Mouse (Mus musculus): Measurements from ENCODE around the gene Cep83. TPM values are rescaled to one million over a fixed set of nuclear protein-coding genes. Genes with fewer than 3 reads are reported as not detected.
"Not testable (repeated sequence)": the region's sequence is repeated elsewhere in the genome, so short reads cannot be mapped to it uniquely, and the experiment has no call there.

The Cep83 gene
- 10 to 100 TPM; 33.8 to 36.8 TPM for total RNA-seq (2021)
- long read RNA-seq, transcript Cep83-204 (4 exons, 1,842 nt): minor isoform, 5 of 29 reads
- long read RNA-seq, transcript Cep83-201 (16 exons, 3,639 nt): major isoform, 16 of 29 reads
- long read RNA-seq, partial matches to known transcripts: 2 of 29 reads
- long read RNA-seq, other reads (novel, unspliced or antisense): 6 of 29 reads

DNA sequence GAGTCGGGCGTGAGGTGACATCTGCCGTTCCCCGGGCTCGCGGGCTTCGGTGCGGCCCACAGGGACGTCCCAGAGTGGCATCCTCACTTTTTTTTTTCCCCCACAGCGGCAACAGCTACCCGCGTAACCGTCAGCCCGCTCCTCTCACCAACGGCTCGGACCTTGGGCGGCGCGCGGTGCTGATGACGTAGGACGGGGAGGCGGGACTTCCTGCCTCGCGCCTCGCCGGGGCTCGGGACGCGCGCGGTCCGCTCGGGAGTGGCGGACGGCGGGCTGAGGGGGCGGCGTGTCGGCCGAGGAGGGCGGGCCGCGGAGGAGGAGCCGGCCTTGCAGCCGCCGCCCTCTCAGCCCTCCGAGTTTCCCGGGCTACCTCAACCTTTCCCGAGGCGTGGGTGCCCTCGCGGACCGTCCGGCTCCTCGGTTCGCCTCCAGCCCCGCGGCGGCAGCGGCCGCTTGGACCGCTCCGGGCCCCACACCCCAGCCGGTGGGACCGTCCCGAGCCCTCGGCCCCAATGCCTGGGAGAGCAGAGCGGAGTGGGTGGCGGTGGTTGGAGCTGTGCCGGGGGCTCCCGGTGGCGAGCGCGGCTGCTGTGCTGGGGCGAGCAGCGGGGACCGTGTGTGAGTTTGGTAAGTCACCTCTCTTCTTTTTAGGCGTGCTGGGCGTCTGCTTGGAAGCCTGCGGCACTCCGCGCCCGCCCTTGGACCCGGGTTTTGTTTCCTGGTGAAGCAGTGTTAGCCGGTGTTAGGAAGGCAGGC, at the start of gene Cep83:
Gene Cep83, plus strand, starts transcription at position 235 of the 756 bp plus-strand sequence.
- peak; percentile 92 to 94 for DNase-seq (ENCODE audit: low spot score in 2 of 2)

DNA sequence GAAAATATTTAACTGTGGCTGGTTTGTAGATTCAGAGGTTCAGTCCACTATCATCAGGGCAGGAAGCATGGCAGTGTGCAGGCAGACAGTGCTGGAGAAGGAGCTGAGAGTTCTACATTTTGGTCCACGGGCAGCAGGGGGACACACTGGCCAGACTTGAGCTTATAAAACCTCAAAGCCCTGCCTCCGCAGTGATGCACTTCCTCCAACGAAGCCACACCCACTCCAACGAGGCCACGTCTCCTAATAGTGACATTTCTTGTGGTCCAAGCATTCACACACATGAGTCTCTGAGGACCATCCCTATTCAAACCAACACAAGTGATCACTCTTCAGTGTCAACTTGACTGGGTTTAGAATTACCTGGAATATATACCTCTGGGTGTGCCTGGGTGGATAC, 49.2 kb upstream of the Cep83 start:
- no peak for DNase-seq (ENCODE audit: low spot score in 2 of 2)

- no peak for DNase-seq (ENCODE audit: low spot score in 2 of 2)
Measured at GRCm38 (mm10) chr10:94640067-94640466, 48.4 kb upstream of the Cep83 start.

DNA sequence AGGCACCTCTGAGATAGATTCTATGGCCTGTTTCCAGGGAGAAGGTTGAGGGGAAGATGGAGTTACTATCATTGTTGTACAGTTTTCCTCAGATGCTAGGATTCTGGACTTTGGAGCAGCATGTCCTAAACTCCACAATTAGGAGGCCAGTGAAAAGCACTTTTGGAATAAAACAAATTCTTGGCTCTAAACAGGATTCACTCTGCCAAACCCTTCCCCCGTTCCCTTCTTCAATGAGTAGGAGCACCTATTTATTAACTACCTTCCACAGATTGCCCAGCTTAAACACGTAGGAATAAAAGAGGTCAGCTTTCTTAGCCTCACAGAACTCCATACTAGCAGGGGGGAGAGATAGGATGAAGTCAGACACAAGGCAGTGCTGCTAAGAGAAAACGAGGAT, 24.4 kb upstream of the Cep83 start:
- no peak for DNase-seq (ENCODE audit: low spot score in 2 of 2)

DNA sequence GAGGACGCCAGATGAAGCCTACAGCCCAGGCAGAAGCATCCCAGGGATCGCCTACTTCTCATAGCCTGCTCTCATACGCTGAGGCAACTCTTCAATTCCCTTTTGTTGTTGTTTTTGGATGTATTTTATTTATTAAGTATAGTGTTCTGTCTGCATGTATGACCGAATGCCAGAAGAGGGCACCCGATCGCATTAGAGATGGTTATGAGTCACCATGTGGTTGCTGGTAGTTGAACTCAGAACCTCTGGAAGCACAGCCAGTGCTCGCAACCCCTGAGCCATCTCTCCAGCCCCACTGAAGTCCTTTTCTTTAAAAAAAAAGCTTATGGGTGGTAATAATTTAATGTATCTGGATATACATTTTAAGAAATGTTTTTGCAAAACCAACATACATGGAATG, 24.0 kb upstream of the Cep83 start:
- DNase-seq (ENCODE audit: low spot score in 2 of 2): no peak

DNA sequence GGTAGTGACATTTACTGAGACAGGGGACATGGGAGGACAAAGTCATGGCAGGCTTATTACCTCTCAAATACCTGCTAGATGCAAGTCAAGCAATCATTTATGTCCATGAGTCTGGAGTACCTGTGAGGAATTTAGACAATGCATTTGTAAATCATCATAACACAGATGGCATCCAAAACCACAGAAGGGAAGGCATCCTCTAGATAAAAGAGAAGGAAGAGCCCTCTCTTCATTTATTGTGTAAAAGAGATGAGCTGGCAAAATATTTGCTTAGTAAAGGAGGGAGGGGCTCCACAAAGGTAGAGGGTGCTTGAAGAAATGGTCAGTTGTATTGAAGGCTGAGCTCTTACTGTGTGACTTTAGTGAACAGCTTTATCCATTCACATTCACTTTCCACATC, 20.3 kb upstream of the Cep83 start:
- DNase-seq (ENCODE audit: low spot score in 2 of 2): no peak

- no peak for DNase-seq (ENCODE audit: low spot score in 2 of 2)
Measured at GRCm38 (mm10) chr10:94687801-94688419, 544 bp upstream of the Cep83 start.

DNA sequence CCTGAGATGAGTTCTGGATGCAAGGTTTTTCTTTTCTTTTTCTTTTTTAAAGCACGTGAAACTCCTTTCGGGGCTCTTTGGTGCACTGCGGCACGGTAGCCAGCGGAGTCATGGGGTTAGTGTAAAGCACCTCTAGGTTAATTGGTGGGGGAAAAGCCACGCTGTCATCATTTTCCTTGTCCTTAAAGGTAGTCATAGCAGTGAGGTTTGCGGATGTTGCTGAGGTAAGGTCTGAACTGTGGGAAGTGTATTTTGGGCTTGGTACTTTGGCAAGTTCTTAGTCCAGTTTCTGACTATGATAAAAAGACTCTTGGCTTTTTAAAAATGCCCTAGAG, 689 bp downstream of the Cep83 start:
- no peak for DNase-seq (ENCODE audit: low spot score in 2 of 2)

GRCm38 (mm10) chr10:94690376-94690775, 1.9 kb downstream of the Cep83 start:
- no peak for DNase-seq (ENCODE audit: low spot score in 2 of 2)

DNA sequence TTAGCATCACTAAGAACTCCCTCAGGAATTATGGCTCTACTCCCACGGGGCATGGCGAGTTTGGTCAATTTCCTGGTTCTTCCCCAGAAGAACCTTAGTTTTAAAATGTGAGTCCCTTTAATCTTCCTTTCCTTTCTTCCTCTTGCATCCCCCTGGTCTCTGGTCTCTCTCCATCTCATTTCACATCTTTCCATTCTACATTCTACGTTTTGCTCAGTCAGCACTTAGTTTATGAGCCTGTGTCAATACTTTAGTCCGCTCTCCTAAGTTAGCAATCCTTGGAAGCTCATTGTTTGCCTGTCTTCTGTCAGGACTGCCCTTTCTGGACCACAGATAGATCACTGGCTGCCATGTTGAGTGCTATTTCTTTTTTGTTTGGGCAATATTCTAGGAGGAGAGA, 3.7 kb downstream of the Cep83 start:
- no peak for DNase-seq (ENCODE audit: low spot score in 2 of 2)

GRCm38 (mm10) chr10:94705643-94706258, 17.3 kb downstream of the Cep83 start:
- no peak for DNase-seq (ENCODE audit: low spot score in 2 of 2)

GRCm38 (mm10) chr10:94706695-94707094, 18.2 kb downstream of the Cep83 start:
- DNase-seq (ENCODE audit: low spot score in 2 of 2): no peak

DNA sequence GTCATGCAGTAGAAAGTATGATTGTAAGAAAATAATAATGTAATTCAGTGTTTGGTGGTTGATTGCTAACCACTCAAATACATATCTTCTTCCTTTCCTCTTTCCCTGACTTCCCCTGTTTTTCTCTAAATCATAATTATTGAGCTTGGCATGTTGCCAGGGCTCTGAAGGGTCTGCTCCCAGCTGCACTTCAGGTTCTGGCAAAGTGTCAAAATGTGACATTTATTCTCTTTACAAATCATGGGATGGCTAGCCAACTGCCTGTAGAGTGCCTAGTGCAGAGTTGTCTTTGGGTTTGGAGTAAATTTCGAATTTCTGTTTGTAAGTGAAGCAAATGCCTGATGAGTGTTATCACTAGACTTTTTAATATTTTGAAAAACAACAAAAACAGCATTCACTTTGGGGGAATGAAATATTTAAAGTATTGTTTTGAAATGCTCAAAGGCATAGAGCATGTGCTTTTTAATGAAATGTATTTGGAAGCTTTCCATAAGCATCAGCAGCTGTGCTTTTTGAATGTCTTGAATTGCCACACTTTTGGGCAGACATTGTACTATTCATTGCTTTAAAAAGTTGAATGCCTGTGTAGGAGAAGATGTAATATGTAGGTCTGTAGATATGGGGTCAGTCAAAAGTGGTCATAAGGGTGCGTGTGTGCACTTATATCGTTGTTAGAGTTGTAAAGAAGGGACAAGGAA, 21.3 kb downstream of the Cep83 start:
- DNase-seq (ENCODE audit: low spot score in 2 of 2): no peak

- DNase-seq (ENCODE audit: low spot score in 2 of 2): no peak
Measured at GRCm38 (mm10) chr10:94710320-94710695, 21.9 kb downstream of the Cep83 start.

DNA sequence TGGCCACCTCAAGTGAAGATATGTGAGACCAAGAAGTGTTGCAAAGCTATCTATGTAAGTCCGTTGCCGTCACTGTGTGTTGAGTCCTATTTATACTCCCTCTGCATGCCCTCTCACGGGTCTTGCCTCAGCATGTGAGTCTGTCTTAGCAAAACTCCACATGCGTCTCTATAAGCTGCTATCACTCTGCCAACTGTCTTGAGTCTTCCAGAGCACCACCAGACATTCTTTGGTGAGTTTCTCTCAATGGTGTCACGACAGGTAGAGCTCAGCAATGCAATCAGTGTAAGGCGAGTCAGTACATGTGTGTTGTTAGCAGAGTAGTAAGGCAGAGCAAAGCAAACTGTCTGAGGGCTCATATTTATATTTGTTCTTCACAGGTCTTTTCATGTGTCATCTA, 31.8 kb downstream of the Cep83 start:
- no peak for DNase-seq (ENCODE audit: low spot score in 2 of 2)

GRCm38 (mm10) chr10:94728053-94728452, 39.6 kb downstream of the Cep83 start:
- DNase-seq (ENCODE audit: low spot score in 2 of 2): not testable (repeated sequence)

DNA sequence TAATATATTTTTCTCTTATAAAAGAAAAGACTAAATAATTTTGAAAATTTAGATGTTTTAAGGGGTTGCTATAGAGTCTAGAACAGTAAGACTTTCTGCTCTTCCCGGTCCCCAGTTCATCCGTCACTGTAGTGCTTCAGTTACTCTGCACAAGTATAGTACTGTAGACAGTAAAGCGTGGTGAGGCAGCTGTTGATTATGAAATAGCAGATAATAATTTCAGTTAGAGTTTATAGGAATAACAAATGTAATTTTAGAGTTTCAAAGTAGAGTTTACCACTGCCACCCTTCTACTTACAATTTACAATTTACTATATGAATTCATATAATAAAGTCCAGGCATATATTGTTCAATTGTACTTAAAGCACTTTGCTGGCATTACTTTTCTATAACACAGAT, 42.0 kb downstream of the Cep83 start:
- no peak for DNase-seq (ENCODE audit: low spot score in 2 of 2)

DNA sequence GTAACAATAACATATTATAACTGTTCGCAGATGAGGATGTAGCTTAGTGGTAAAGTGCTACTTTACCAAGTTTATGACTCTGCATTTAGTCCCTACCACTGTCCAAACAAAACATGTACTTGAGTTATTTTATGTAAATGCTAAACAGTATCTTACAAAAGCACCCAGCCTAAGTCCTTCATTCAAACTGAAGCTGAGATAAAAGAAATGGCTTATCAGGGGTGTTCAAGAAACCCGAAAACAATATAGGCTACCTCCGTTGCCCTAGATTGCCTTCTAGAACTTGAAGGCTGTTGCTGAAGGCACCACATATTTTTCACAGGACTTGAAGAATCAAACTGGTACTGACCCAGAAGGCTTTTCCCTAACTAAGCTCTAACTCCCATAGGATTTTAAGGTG, 46.4 kb downstream of the Cep83 start:
- no peak for DNase-seq (ENCODE audit: low spot score in 2 of 2)

DNA sequence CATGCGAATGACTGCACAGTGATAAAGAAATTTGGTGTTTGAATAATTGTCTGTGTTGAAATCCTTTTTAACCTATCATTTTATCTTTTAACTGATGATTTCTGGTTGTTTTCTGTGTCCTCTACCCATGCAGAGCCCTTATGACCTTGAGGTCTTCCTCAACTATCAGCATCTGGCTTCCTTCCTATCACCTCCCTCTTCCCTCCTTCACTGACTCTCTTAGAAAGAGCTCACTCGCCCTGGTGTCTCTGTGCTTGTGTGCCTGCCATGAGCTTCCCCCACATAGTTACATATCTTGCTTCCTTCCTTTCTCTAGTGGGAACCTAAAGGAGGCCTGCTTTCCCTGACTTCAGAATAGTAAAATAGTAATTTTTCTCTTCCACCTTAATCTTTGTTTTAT, 51.8 kb downstream of the Cep83 start:
- DNase-seq (ENCODE audit: low spot score in 2 of 2): no peak

GRCm38 (mm10) chr10:94741459-94741858, 53.0 kb downstream of the Cep83 start:
- no peak for DNase-seq (ENCODE audit: low spot score in 2 of 2)

- DNase-seq (ENCODE audit: low spot score in 2 of 2): no peak
Measured at GRCm38 (mm10) chr10:94747011-94747410, 58.6 kb downstream of the Cep83 start.

- DNase-seq (ENCODE audit: low spot score in 2 of 2): no peak
Measured at GRCm38 (mm10) chr10:94771496-94771895, 83.0 kb downstream of the Cep83 start.
